Mouse (Mus musculus) embryo, embryonic 11.5 days (tissue): ENCODE results near the gene Cntnap1.
"Not testable (repeated sequence)": the region's sequence is repeated elsewhere in the genome, so short reads cannot be mapped to it uniquely, and the experiment has no call there.

ENCODE experiments used
- DNase-seq: peaks from one replicate; pipeline ENCODE4 v3.0.0-alpha.2; 2012; ENCODE audit warnings: low read depth, low spot score

Gene Cntnap1

GRCm38 (mm10) chr11:101170354-101170810, at the start of gene Cntnap1:
Gene Cntnap1, plus strand, starts transcription at chr11:101170523.
- no peak for DNase-seq

GRCm38 (mm10) chr11:101120545-101121188, 49.7 kb upstream of the Cntnap1 start:
- DNase-seq: no peak

GRCm38 (mm10) chr11:101124494-101124893, 45.8 kb upstream of the Cntnap1 start:
- not testable (repeated sequence) for DNase-seq

GRCm38 (mm10) chr11:101125008-101125407, 45.3 kb upstream of the Cntnap1 start:
- DNase-seq: not testable (repeated sequence)

- DNase-seq: no peak
Measured at GRCm38 (mm10) chr11:101127075-101127474, 43.2 kb upstream of the Cntnap1 start.

GRCm38 (mm10) chr11:101128996-101129577, 41.2 kb upstream of the Cntnap1 start:
- DNase-seq: no peak

GRCm38 (mm10) chr11:101130056-101130756, 40.1 kb upstream of the Cntnap1 start:
- no peak for DNase-seq

GRCm38 (mm10) chr11:101131187-101131586, 39.1 kb upstream of the Cntnap1 start:
- no peak for DNase-seq

- no peak for DNase-seq
Measured at GRCm38 (mm10) chr11:101131701-101132100, 38.6 kb upstream of the Cntnap1 start.

- no peak for DNase-seq
Measured at GRCm38 (mm10) chr11:101133037-101133436, 37.3 kb upstream of the Cntnap1 start.

- no peak for DNase-seq
Measured at GRCm38 (mm10) chr11:101134217-101134865, 36.0 kb upstream of the Cntnap1 start.

GRCm38 (mm10) chr11:101137000-101137399, 33.3 kb upstream of the Cntnap1 start:
- DNase-seq: no peak

GRCm38 (mm10) chr11:101138536-101139181, 31.7 kb upstream of the Cntnap1 start:
- no peak for DNase-seq

GRCm38 (mm10) chr11:101140164-101140819, 30.0 kb upstream of the Cntnap1 start:
- DNase-seq: no peak

- DNase-seq: no peak
Measured at GRCm38 (mm10) chr11:101141088-101141487, 29.2 kb upstream of the Cntnap1 start.

GRCm38 (mm10) chr11:101142215-101142967, 27.9 kb upstream of the Cntnap1 start:
- no peak for DNase-seq

GRCm38 (mm10) chr11:101143338-101144225, 26.7 kb upstream of the Cntnap1 start:
- no peak for DNase-seq

- DNase-seq: no peak
Measured at GRCm38 (mm10) chr11:101146377-101146776, 23.9 kb upstream of the Cntnap1 start.

- DNase-seq: no peak
Measured at GRCm38 (mm10) chr11:101148751-101149150, 21.6 kb upstream of the Cntnap1 start.
